Mouse (Mus musculus): Measurements from ENCODE around the gene Cbfa2t2.

- no peak for TF ChIP-seq CTCF (IDR thresholded peaks at IDR 0.05; ENCODE audit: low read depth)
- no peak for TF ChIP-seq EP300 (optimal IDR thresholded peaks at IDR 0.05)
These were observed 135.7 kb downstream of the Cbfa2t2 start for GRCm38 (mm10) chr2:154571976-154572375.

Measured in stomach, postnatal 0 days (tissue).